Comparison of ENCODE assay signal across 26 mouse cellular contexts in the genomic region with DNA sequence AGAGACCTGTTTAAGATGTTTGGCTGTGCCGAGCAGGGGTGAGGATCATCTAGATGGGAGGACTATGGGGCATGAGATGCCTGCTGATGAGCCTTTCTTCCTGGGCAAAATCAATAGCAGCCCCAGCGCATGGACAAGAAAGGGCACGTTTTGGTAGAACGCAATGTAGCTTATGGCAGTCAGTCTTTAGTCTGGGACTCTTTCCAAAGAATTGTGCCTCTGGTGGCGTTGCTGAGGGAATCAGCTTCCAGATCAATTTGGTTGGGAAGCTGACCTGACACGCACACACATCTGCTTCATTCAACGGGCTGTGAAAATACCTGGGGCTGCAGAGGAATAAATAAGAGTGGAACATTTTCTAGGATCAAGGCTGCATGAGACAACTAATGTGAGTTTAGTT.
DNase-seq lines count a peak whose midpoint lies in the region; ATAC-seq and TF ChIP-seq lines count a peak whose summit lies in the region.
"Had no signal": no experiment of that assay in that cellular context is flagged by ENCODE, and none has a peak within 500 bp of the region (broad histone marks: within the 10 kb centered on the region; RNA-seq: fewer than 3 reads in every experiment).

No protein-coding gene starts in this region.

- DNase-seq in embryonic facial prominence, embryonic 14.5 days (ENCODE audit: low spot score), result peak; percentile 31
- DNase-seq in embryonic facial prominence, embryonic 10.5 days (ENCODE audit: low spot score), result no peak
- no peak for DNase-seq in layer of hippocampus, adult 2 months (ENCODE audit: low spot score in 2 of 2)
- no peak for DNase-seq in layer of hippocampus, adult 18-20 months (ENCODE audit: low spot score in 2 of 2)
- DNase-seq in fat pad, adult 2 months (ENCODE audit: extremely low read depth, low read depth, low spot score), result peak; percentile 63
- DNase-seq in ovary, postnatal 14 days (ENCODE audit: low spot score), result no peak
- DNase-seq in thymus, postnatal 14 days, result no peak
- DNase-seq: adrenal gland, adult 8-10 months; adrenal gland, postnatal 25 days; cerebellum, adult 11-12 months; cerebellum, adult 8-10 months; cerebellum, postnatal 36 days; embryo, embryonic 11 days; gastrocnemius, postnatal 10 days; gastrocnemius, postnatal 36 days; heart, adult 18-20 months; heart, postnatal 14 days; heart, postnatal 4 days had no signal

- H3K9ac ChIP-seq in embryonic facial prominence, embryonic 14.5 days (ENCODE audit: low read depth, low read length), result no peak overlapping the region
- H3K9ac ChIP-seq: embryonic facial prominence, embryonic 15.5 days; forebrain, embryonic 12.5 days; forebrain, embryonic 15.5 days; heart, embryonic 13.5 days; hindbrain, embryonic 15.5 days; intestine, embryonic 15.5 days had no signal

- H3K4me2 ChIP-seq in embryonic facial prominence, embryonic 14.5 days (ENCODE audit: low read depth, low read length), result no peak overlapping the region
- H3K4me2 ChIP-seq: embryonic facial prominence, embryonic 15.5 days; forebrain, embryonic 12.5 days; forebrain, embryonic 15.5 days; heart, embryonic 13.5 days; hindbrain, embryonic 15.5 days; intestine, embryonic 15.5 days had no signal

- no peaks in the 10 kb centered on the region; the same call in 1 of the 2 replicates for H3K36me3 ChIP-seq in embryonic facial prominence, embryonic 14.5 days (ENCODE audit: control insufficient read depth, insufficient read depth, low read length)
- H3K36me3 ChIP-seq in embryonic facial prominence, embryonic 10.5 days (replicated peaks), result peaks cover 15% of the 10 kb centered on the region
- H3K36me3 ChIP-seq: forebrain, embryonic 12.5 days; forebrain, embryonic 15.5 days; hindbrain, embryonic 15.5 days; intestine, embryonic 15.5 days had no signal

- no peaks in the 10 kb centered on the region for H3K4me1 ChIP-seq in embryonic facial prominence, embryonic 14.5 days (ENCODE audit: control insufficient read depth, insufficient read depth, low read length)
- H3K4me1 ChIP-seq in embryonic facial prominence, embryonic 10.5 days, result no peaks in the 10 kb centered on the region
- H3K4me1 ChIP-seq: forebrain, embryonic 12.5 days; forebrain, embryonic 15.5 days; heart, embryonic 10.5 days; heart, embryonic 13.5 days; hindbrain, embryonic 15.5 days; intestine, embryonic 15.5 days had no signal

- H3K4me3 ChIP-seq in embryonic facial prominence, embryonic 14.5 days (ENCODE audit: low read depth, low read length), result no peak overlapping the region
- no peak overlapping the region for H3K4me3 ChIP-seq in embryonic facial prominence, embryonic 10.5 days
- no peak overlapping the region for H3K4me3 ChIP-seq in layer of hippocampus, adult 2 months
- H3K4me3 ChIP-seq: embryonic facial prominence, embryonic 15.5 days; forebrain, embryonic 12.5 days; forebrain, embryonic 15.5 days; heart, embryonic 10.5 days; heart, embryonic 13.5 days; hindbrain, embryonic 15.5 days; intestine, embryonic 15.5 days had no signal

- 69% methylated on average over 7 of the region's 7 CpGs for WGBS in embryonic facial prominence, embryonic 14.5 days
- 87% methylated on average over 7 of the region's 7 CpGs for WGBS in embryonic facial prominence, embryonic 10.5 days

- no peaks in the 10 kb centered on the region for H3K9me3 ChIP-seq in embryonic facial prominence, embryonic 14.5 days (ENCODE audit: control insufficient read depth, low read length)
- H3K9me3 ChIP-seq in embryonic facial prominence, embryonic 10.5 days, result no peaks in the 10 kb centered on the region
- H3K9me3 ChIP-seq: embryonic facial prominence, embryonic 15.5 days; forebrain, embryonic 12.5 days; forebrain, embryonic 15.5 days; heart, embryonic 10.5 days; heart, embryonic 13.5 days; hindbrain, embryonic 15.5 days; intestine, embryonic 15.5 days had no signal

- H3K27ac ChIP-seq in embryonic facial prominence, embryonic 14.5 days (replicated peaks; ENCODE audit: low read depth, low read length), result no peak overlapping the region
- no peak overlapping the region for H3K27ac ChIP-seq in embryonic facial prominence, embryonic 10.5 days (replicated peaks)
- no peak overlapping the region for H3K27ac ChIP-seq in layer of hippocampus, adult 2 months
- H3K27ac ChIP-seq: embryonic facial prominence, embryonic 15.5 days; forebrain, embryonic 12.5 days; forebrain, embryonic 15.5 days; heart, embryonic 10.5 days; heart, embryonic 13.5 days; hindbrain, embryonic 15.5 days; intestine, embryonic 15.5 days had no signal

- no peaks in the 10 kb centered on the region for H3K27me3 ChIP-seq in embryonic facial prominence, embryonic 14.5 days (replicated peaks; ENCODE audit: control insufficient read depth, insufficient read depth, low read length)
- no peaks in the 10 kb centered on the region; the same call in 1 of the 2 replicates for H3K27me3 ChIP-seq in embryonic facial prominence, embryonic 10.5 days (replicated peaks; ENCODE audit: low read depth, poor library complexity, severe bottlenecking)
- H3K27me3 ChIP-seq: embryonic facial prominence, embryonic 15.5 days; forebrain, embryonic 12.5 days; forebrain, embryonic 15.5 days; heart, embryonic 13.5 days; hindbrain, embryonic 15.5 days; intestine, embryonic 15.5 days had no signal

- no peak for ATAC-seq in embryonic facial prominence, embryonic 14.5 days (ENCODE audit: low read depth)
- ATAC-seq: activated CD4-positive, CD25-positive, alpha-beta regulatory T cell, adult 4 months; forebrain, embryonic 15.5 days; intestine, embryonic 15.5 days had no signal

- TF ChIP-seq CTCF in layer of hippocampus, adult 2 months (conservative IDR thresholded peaks at IDR 0.05), result peak; percentile 32

Comparison
In these comparisons a context has a peak if more than half of its experiments do, and no peak if none do; other contexts are left out.
1. DNase-seq: peak in embryonic facial prominence, embryonic 14.5 days (single experiment) and fat pad, adult 2 months (single experiment); none in embryonic facial prominence, embryonic 10.5 days (single experiment), layer of hippocampus, adult 2 months (0 of 2), layer of hippocampus, adult 18-20 months (0 of 2), ovary, postnatal 14 days (single experiment) and thymus, postnatal 14 days (single experiment).